Mouse (Mus musculus) mouse trophoblast stem cell (cell line): ENCODE measurements around the gene Chit1.

ENCODE experiments used
- in situ Hi-C, 2 experiments: fragments of 300-500 bp; cut with MseI, MboI; formaldehyde crosslinking; loops; 2 replicates in 1 of 2; 3 replicates in 1 of 2; pipeline ENCODE4 v1.15.1; 2025

The Chit1 gene

GRCm38 (mm10) chr1:134142363-134142794, 31.3 kb downstream of the Chit1 start:
- in situ Hi-C loops: no loop called here

GRCm38 (mm10) chr1:134146066-134146465, 35.0 kb downstream of the Chit1 start:
- in situ Hi-C loops: no loop called here

GRCm38 (mm10) chr1:134150076-134150475, 39.0 kb downstream of the Chit1 start:
- in situ Hi-C loops: loop anchor here (5.0 to 10.0 kb wide), 4 partner anchors 92 to 187 kb away; partner anchors contain the start of gene Ppfia4 (in 1 of the 2)

- in situ Hi-C loops: loop anchor here (5.0 to 10.0 kb wide), 4 partner anchors 92 to 187 kb away; partner anchors contain the start of gene Ppfia4 (in 1 of the 2)
These were observed 39.7 kb downstream of the Chit1 start for GRCm38 (mm10) chr1:134150745-134151144.

- in situ Hi-C loops: loop anchor here (5.0 to 10.0 kb wide), 4 partner anchors 90 to 185 kb away; partner anchors contain the start of gene Ppfia4 (in 1 of the 2)
These were observed 40.8 kb downstream of the Chit1 start for GRCm38 (mm10) chr1:134151655-134152412.

GRCm38 (mm10) chr1:134152626-134153590, 41.9 kb downstream of the Chit1 start:
- in situ Hi-C loops: loop anchor here (5.0 to 10.0 kb wide), 4 partner anchors 89 to 184 kb away; partner anchors contain the start of gene Ppfia4 (in 1 of the 2)

- in situ Hi-C loops: loop anchor here (5.0 to 10.0 kb wide), 4 partner anchors 88 to 183 kb away; partner anchors contain the start of gene Ppfia4 (in 1 of the 2)
These were observed 43.1 kb downstream of the Chit1 start for GRCm38 (mm10) chr1:134154121-134154520.

GRCm38 (mm10) chr1:134154655-134155054, 43.6 kb downstream of the Chit1 start:
- in situ Hi-C loops: loop anchor here (5.0 to 10.0 kb wide), 4 partner anchors 88 to 183 kb away; partner anchors contain the start of gene Ppfia4 (in 1 of the 2)

- in situ Hi-C loops: no loop called here
These were observed 49.4 kb downstream of the Chit1 start for GRCm38 (mm10) chr1:134160404-134160803.

GRCm38 (mm10) chr1:134161399-134161798, 50.4 kb downstream of the Chit1 start:
- in situ Hi-C loops: no loop called here

GRCm38 (mm10) chr1:134162510-134163225, 51.6 kb downstream of the Chit1 start:
- in situ Hi-C loops: no loop called here

GRCm38 (mm10) chr1:134163476-134163875, 52.4 kb downstream of the Chit1 start:
- in situ Hi-C loops: no loop called here

- in situ Hi-C loops: no loop called here
These were observed 53.4 kb downstream of the Chit1 start for GRCm38 (mm10) chr1:134164454-134164853.

GRCm38 (mm10) chr1:134166547-134166946, 55.5 kb downstream of the Chit1 start:
- in situ Hi-C loops: no loop called here

GRCm38 (mm10) chr1:134167416-134168305, 56.6 kb downstream of the Chit1 start:
- in situ Hi-C loops: no loop called here

GRCm38 (mm10) chr1:134168567-134168966, 57.5 kb downstream of the Chit1 start:
- in situ Hi-C loops: no loop called here

GRCm38 (mm10) chr1:134168985-134169697, 58.1 kb downstream of the Chit1 start:
- in situ Hi-C loops: no loop called here

- in situ Hi-C loops: no loop called here
These were observed 62.0 kb downstream of the Chit1 start for GRCm38 (mm10) chr1:134173081-134173480.

- in situ Hi-C loops: no loop called here
These were observed 66.9 kb downstream of the Chit1 start for GRCm38 (mm10) chr1:134177976-134178375.
